Mouse (Mus musculus) liver, postnatal 0 days (tissue): ENCODE results near the gene Dkk2.
A peak's percentile ranks its signal among the peaks of the same experiment; 100 is the strongest.

ENCODE experiments used
- CTCF ChIP-seq: sonication (generic); IDR thresholded peaks from 2 replicates; pipeline ENCODE4 v1.5.1; 2016; ENCODE audit warnings: antibody characterized with exemption, low read depth
- EP300 ChIP-seq: IDR thresholded peaks from 2 replicates; pipeline ENCODE4 v1.6.1; 2016; ENCODE audit warnings: antibody characterized with exemption, low read depth, mild to moderate bottlenecking

GRCm38 (mm10) chr3:132070949-132071348 is 14.1 kb upstream of the Dkk2 start:
- TF ChIP-seq CTCF (peak; percentile 43), EP300 (no peak)
